Mouse (Mus musculus) cerebellum, adult 9-11 months (tissue): Measurements from ENCODE around the gene Stx3.

Experiments used
- DNase-seq: peaks from one replicate; pipeline ENCODE4 v3.0.0; 2022

Stx3 gene

GRCm38 (mm10) chr19:11819143-11819700 is at the start of gene Stx3:
Gene Stx3, minus strand, starts transcription at chr19:11819403.
- DNase-seq, result no peak

GRCm38 (mm10) chr19:11867837-11868236 is 48.6 kb upstream of the Stx3 start:
- no peak for DNase-seq

GRCm38 (mm10) chr19:11860966-11861365 is 41.8 kb upstream of the Stx3 start, which contains the start of gene Olfr1418:
Gene Olfr1418, minus strand, starts transcription at chr19:11861066.
- DNase-seq, result no peak

- DNase-seq, result no peak
Measured at GRCm38 (mm10) chr19:11856506-11856905, 37.3 kb upstream of the Stx3 start.

GRCm38 (mm10) chr19:11854821-11855220 is 35.6 kb upstream of the Stx3 start:
- no peak for DNase-seq

- no peak for DNase-seq
Measured at GRCm38 (mm10) chr19:11852652-11853051, 33.4 kb upstream of the Stx3 start.

- peak; percentile 5 for DNase-seq
Measured at GRCm38 (mm10) chr19:11846333-11846732, 27.1 kb upstream of the Stx3 start.

- no peak for DNase-seq
Measured at GRCm38 (mm10) chr19:11839119-11839518, 19.9 kb upstream of the Stx3 start, which contains the start of gene Olfr1417. Gene Olfr1417, minus strand, starts transcription at chr19:11839219.

GRCm38 (mm10) chr19:11823346-11824065 is 4.3 kb upstream of the Stx3 start:
- no peak for DNase-seq

GRCm38 (mm10) chr19:11820211-11820610 is 1.0 kb upstream of the Stx3 start:
- DNase-seq, result peak; percentile 25

GRCm38 (mm10) chr19:11819800-11820199 is 597 bp upstream of the Stx3 start:
- DNase-seq, result peak; percentile 70

GRCm38 (mm10) chr19:11818199-11819142 is 732 bp downstream of the Stx3 start:
- DNase-seq, result peak; percentile 81

GRCm38 (mm10) chr19:11817586-11817985 is 1.6 kb downstream of the Stx3 start:
- no peak for DNase-seq

GRCm38 (mm10) chr19:11816706-11817105 is 2.5 kb downstream of the Stx3 start:
- no peak for DNase-seq

- no peak for DNase-seq
Measured at GRCm38 (mm10) chr19:11814742-11815333, 4.4 kb downstream of the Stx3 start.

GRCm38 (mm10) chr19:11813649-11814048 is 5.6 kb downstream of the Stx3 start:
- no peak for DNase-seq

- DNase-seq, result no peak
Measured at GRCm38 (mm10) chr19:11813136-11813535, 6.1 kb downstream of the Stx3 start.

- no peak for DNase-seq
Measured at GRCm38 (mm10) chr19:11811688-11812365, 7.4 kb downstream of the Stx3 start.

- DNase-seq, result no peak
Measured at GRCm38 (mm10) chr19:11810856-11811255, 8.3 kb downstream of the Stx3 start.

GRCm38 (mm10) chr19:11810003-11810758 is 9.0 kb downstream of the Stx3 start:
- no peak for DNase-seq

GRCm38 (mm10) chr19:11808452-11808851 is 10.8 kb downstream of the Stx3 start:
- DNase-seq, result no peak

GRCm38 (mm10) chr19:11807822-11808221 is 11.4 kb downstream of the Stx3 start:
- no peak for DNase-seq
